Mouse (Mus musculus): Measurements from ENCODE around the gene Ift140.

Ift140 gene

DNA sequence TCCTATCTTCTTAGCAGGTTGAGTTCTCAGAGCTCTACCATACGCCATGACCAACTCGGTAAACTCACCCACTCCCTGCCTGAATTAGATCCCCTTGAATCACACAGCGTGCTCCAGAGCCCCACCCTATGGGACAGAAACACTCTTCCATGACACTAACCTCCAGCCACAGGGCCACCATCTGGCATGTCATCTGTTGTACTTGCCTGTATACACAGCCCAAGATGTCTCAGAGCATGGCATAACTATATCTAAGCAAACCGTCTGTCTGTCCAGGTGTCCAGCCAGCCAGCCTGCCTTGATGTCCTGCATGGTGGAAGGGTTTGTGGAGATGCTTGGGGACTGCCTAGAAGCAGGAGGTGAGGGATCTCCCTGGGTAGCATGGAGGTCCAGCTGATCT, 61.0 kb downstream of the Ift140 start:
- DNase-seq (ENCODE audit: extremely low read depth, insufficient read length, low spot score): no peak

GRCm38 (mm10) chr17:25077771-25078372, 62.0 kb downstream of the Ift140 start:
- no peak for DNase-seq (ENCODE audit: extremely low read depth, insufficient read length, low spot score)

DNA sequence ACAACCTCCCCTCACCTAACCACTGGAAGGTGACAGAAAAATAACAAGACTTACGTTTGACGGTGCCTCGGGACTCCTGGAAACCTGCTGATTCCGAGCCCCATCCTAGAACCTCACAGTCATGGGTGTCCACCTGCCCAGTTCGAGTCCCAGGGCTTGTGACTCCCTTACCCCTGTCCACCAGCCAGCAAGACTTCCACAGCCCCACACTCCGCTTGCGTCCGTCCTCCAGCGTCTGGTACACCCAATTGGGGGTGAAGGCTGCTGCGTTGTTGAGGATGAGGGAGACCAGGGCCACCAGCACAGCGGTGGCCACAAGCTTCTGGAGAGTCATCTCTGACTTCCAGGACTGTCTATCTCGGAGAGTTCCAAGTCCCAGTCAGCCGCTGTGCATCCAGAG, 64.3 kb downstream of the Ift140 start:
- no peak for DNase-seq (ENCODE audit: extremely low read depth, insufficient read length, low spot score)

DNA sequence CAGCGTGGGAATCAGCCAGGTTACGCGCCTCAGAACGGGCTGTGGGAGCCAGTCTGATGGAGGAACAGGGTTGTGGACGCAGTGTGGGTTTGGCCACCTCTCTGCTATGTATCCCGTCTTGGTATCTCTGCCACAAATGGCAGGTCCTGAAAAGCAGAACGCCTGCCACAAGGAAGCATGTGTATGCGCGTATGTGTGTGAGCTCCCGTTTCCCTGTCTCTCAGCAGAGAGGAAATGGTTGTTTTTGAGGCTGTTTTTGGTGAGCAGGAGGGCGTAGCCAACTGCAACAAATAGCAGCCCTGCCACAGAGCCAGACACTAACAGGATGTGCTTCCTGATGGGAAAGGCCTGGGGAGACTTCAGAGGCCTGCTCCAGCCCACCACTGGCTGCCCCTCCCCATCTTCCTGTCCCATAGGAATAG, 65.1 kb downstream of the Ift140 start:
- DNase-seq (ENCODE audit: extremely low read depth, insufficient read length, low spot score): no peak

DNA sequence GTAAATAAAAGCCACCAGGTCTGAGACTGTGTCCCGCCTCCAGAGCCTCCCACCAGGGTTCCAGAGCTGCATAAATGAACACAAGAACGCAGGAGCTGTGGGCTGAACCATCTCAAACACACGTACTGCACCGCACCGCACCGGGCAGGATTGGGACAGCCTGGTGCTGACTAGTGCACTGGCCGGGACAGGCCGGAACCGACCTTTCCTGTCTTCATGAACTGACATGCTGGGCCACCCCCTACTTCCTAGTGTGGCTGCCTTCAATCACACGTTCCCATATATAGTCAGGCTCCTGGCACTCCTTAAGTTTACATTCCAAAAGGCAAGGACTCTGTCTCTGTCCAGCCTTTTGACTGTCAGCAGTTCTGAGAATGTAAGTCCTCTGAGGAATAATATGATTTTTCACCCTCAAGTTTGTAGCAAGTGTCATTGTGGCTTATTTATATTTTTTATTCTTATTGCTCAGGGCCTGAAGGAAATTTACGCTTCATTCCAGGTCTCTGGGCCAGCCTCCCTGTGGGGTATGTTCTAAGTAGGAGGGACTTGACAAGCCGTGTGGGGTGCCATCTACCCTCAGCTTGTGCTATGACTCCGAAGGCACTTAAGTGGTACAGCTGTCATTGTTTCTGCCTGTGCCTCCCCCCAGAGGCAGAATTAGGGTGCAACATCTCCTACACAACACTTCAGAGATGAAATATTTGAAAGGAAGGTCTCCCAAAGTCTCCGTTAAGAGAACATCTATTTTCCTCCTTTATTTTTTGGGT, 66.4 kb downstream of the Ift140 start:
- no peak for DNase-seq (ENCODE audit: extremely low read depth, insufficient read length, low spot score)

GRCm38 (mm10) chr17:25082887-25083286, 67.0 kb downstream of the Ift140 start:
- DNase-seq (ENCODE audit: extremely low read depth, insufficient read length, low spot score): no peak

GRCm38 (mm10) chr17:25083444-25083931, 67.6 kb downstream of the Ift140 start, which contains the start of gene Tmem204:
TSS of gene Tmem204 (minus strand) at chr17:25083591.
- no peak for DNase-seq (ENCODE audit: extremely low read depth, insufficient read length, low spot score)

DNA sequence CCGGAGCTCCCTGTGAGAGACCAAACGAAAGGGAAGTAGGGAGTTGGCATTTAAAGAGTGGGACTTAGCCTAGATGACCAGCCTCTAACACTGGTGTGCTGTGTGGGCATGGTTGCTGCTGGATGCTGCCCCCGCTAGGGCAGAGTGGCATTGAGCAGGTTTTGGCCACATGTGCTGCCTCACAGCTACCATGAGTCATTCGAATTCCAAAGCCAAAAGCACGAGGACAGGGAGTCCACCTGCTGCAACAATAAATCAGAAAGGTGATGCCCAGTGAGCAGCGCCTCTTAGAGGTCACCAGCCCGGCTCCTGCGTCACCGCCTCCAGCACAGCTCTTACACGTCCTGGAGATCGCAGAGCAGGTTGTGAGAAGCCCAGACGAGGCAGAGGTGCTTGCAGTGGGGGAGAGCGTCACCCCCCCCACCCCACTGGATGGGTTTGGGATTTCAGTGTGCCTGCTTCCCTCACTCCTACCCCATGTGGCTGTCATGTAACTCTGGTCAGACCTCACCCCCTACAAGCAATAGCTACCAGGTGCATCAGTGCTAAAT, 69.0 kb downstream of the Ift140 start:
- DNase-seq (ENCODE audit: extremely low read depth, insufficient read length, low spot score): no peak

DNA sequence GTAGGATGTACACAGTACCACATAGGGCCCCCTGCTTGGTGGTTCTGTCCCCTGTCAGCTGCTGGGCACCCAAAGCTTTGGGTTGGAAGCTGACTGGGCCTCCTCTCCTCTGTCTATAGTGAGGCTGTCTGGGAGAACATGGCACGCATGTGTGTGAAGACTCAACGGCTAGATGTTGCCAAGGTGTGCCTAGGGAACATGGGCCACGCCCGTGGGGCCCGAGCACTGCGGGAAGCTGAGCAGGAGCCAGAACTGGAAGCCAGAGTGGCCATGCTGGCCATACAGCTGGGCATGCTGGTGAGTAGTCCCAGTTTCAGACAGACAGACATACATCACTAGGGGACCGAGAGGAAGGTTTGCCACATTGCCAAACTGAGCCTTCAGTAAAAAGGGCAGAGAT, 70.8 kb downstream of the Ift140 start:
- no peak for DNase-seq (ENCODE audit: extremely low read depth, insufficient read length, low spot score)

GRCm38 (mm10) chr17:25089158-25089557, 73.3 kb downstream of the Ift140 start:
- no peak for DNase-seq (ENCODE audit: extremely low read depth, insufficient read length, low spot score)

DNA sequence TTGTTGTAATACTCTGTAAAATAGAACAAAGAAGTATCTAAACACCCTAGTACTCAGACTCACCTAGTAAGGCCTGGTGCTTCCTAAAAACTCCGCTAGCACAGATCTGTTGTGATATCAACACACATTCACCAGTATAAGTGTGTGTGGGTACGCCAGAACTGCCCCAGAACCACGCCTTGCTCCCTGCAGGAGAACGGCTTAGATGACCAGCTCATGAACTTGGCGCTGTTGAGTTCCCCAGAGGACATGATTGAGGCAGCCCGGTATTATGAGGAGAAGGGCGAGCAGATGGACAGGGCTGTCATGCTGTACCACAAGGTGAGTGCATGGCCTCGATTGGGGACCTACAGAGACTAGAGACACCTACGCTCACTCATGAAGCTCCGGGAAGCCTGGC, 74.6 kb downstream of the Ift140 start:
- no peak for DNase-seq (ENCODE audit: extremely low read depth, insufficient read length, low spot score)

- DNase-seq (ENCODE audit: extremely low read depth, insufficient read length, low spot score): no peak
These were observed 80.3 kb downstream of the Ift140 start for GRCm38 (mm10) chr17:25096221-25096620.

GRCm38 (mm10) chr17:25100052-25100451, 84.2 kb downstream of the Ift140 start:
- DNase-seq (ENCODE audit: extremely low read depth, insufficient read length, low spot score): no peak

- no peak for DNase-seq (ENCODE audit: extremely low read depth, insufficient read length, low spot score)
These were observed 85.5 kb downstream of the Ift140 start for GRCm38 (mm10) chr17:25101338-25101737.

DNA sequence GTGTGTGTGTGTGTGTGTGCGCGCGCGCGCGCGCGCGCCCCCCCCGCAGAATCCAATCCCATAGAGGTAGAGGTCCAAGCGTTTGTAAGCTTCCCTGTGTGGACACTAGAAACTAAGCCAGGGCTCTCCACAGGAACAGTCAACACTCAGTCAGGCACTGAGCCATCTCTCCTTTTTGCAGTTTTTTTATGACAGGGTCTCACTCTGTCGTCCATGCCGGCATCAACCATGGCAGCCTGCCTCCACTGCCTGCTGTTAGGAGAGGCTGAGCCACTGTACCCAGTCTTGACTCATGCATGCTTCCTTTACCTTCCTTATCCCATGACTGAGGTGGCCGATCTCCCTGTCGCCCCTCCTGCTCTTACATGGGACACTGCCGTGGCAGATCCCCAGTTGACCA, 91.9 kb downstream of the Ift140 start:
- DNase-seq (ENCODE audit: extremely low read depth, insufficient read length, low spot score): no peak

GRCm38 (mm10) chr17:25109578-25109977, 93.7 kb downstream of the Ift140 start:
- no peak for DNase-seq (ENCODE audit: extremely low read depth, insufficient read length, low spot score)

DNA sequence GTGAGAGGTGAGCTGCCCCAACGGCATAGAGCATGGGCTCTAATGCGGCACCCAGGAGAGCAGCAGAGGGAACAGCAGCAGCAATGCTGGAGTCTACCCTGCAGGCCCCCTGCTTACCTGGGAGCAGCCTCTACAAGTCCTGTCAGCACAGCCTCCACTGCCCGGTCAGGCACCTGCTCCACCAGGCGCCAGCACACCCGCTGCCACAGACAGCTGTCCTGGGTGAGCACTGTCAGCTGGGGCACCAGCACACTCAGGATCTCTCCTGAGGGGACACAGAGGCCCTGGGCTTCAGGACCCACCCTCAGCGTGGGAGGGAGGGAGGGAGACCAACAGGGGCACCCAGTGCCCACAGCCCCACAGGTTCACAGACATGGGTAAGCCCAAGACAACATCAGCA, 94.7 kb downstream of the Ift140 start:
- no peak for DNase-seq (ENCODE audit: extremely low read depth, insufficient read length, low spot score)

GRCm38 (mm10) chr17:25111220-25111619, 95.3 kb downstream of the Ift140 start:
- DNase-seq (ENCODE audit: extremely low read depth, insufficient read length, low spot score): no peak

- DNase-seq (ENCODE audit: extremely low read depth, insufficient read length, low spot score): no peak
These were observed 96.0 kb downstream of the Ift140 start for GRCm38 (mm10) chr17:25111739-25112422.

GRCm38 (mm10) chr17:25112423-25112810, 96.5 kb downstream of the Ift140 start:
- no peak for DNase-seq (ENCODE audit: extremely low read depth, insufficient read length, low spot score)

GRCm38 (mm10) chr17:25114908-25115645, 99.2 kb downstream of the Ift140 start:
- no peak for DNase-seq (ENCODE audit: extremely low read depth, insufficient read length, low spot score)
